Mouse (Mus musculus) liver, embryonic 11.5 days (tissue): Measurements from ENCODE around the gene Epha7. TPM values are rescaled to one million over a fixed set of nuclear protein-coding genes. Genes with fewer than 3 reads are reported as not detected.

Experiments
- ATAC-seq: fragments of 200-750 bp; cut with Nextera tagmentation; replicated peaks from 2 replicates; pipeline ENCODE4 v1.8.0; 2017; ENCODE audit warnings: moderate number of reproducible peaks, mild to moderate bottlenecking, moderate TSS enrichment, moderate library complexity; ENCODE audit not compliant: low FRiP score
- DNase-seq: peaks from one replicate; pipeline ENCODE4 v3.0.0-alpha.2; 2017; ENCODE audit warnings: low spot score
- H3K27ac ChIP-seq: fragments of 300-500 bp; sonication (generic); 2 replicates; pipeline ENCODE4 v1.5.1; 2014; ENCODE audit warnings: mild to moderate bottlenecking, low read depth, low read length, control low read depth
- H3K27me3 ChIP-seq: fragments of 300-500 bp; sonication (generic); replicated peaks from 2 replicates; pipeline ENCODE4 v1.6.1; 2014; ENCODE audit warnings: low read length, mixed read lengths; ENCODE audit not compliant: control insufficient read depth, insufficient read depth
- H3K36me3 ChIP-seq: fragments of 300-500 bp; sonication (generic); 2 replicates; pipeline ENCODE4 v1.6.1; 2014; ENCODE audit warnings: mild to moderate bottlenecking, low read length, moderate library complexity, mixed read lengths; ENCODE audit not compliant: control insufficient read depth, insufficient read depth
- H3K4me1 ChIP-seq: fragments of 300-500 bp; sonication (generic); replicated peaks from 2 replicates; pipeline ENCODE4 v1.6.1; 2014; ENCODE audit warnings: low read length, mixed read lengths; ENCODE audit not compliant: control insufficient read depth, insufficient read depth
- H3K4me2 ChIP-seq: fragments of 300-500 bp; sonication (generic); 2 replicates; pipeline ENCODE4 v1.6.1; 2014; ENCODE audit warnings: mild to moderate bottlenecking, control low read depth, moderate library complexity
- H3K4me3 ChIP-seq: fragments of 300-500 bp; sonication (generic); 2 replicates; pipeline ENCODE4 v1.5.1; 2014; ENCODE audit warnings: low read depth, low read length, control low read depth
- H3K9ac ChIP-seq: fragments of 300-500 bp; sonication (generic); 2 replicates; pipeline ENCODE4 v1.6.1; 2014; ENCODE audit warnings: low read depth, low read length, control low read depth
- H3K9me3 ChIP-seq: fragments of 300-500 bp; sonication (generic); 2 replicates; pipeline ENCODE4 v1.6.1; 2016; ENCODE audit warnings: low read length, inconsistent platforms, mixed read lengths; ENCODE audit not compliant: control insufficient read depth
- WGBS: fragments of 180-500 bp; shearing (Covaris S2); extraction: QIAGEN DNeasy Blood & Tissue Kit; methylation state at CpG from one replicate; pipeline ENCODE4 v1.1.7; 2014; 5-methylcytosine and 5-hydroxymethylcytosine counted together
- polyA plus RNA-seq: library from polyadenylated mRNA; unstranded; fragments of >200 nt; fragmentation: Nextera tagmentation; extraction: Ambion mirVana; gene quantifications from 2 replicates; pipeline ENCODE4 v1.2.1, GENCODE M21; 2014

Gene Epha7
- polyA plus RNA-seq, 1 experiment from 2014 or later: 15.0 TPM

- no peaks in the 10 kb centered on the region for H3K27me3 ChIP-seq
- H3K4me1 ChIP-seq: no peaks in the 10 kb centered on the region
- no peak overlapping the region for H3K4me3 ChIP-seq
- 73% methylated on average over 5 of the region's 5 CpGs for WGBS
- no peaks in the 10 kb centered on the region for H3K9me3 ChIP-seq
- no peak overlapping the region for H3K9ac ChIP-seq
- no peak for DNase-seq
- H3K27ac ChIP-seq: no peak overlapping the region
- H3K4me2 ChIP-seq: no peak overlapping the region
- no peaks in the 10 kb centered on the region for H3K36me3 ChIP-seq
- no peak for ATAC-seq
Observed at GRCm38 (mm10) chr4:28881271-28882044, 68.5 kb downstream of the Epha7 start.

- Histone ChIP-seq H3K9ac (no peak overlapping the region), H3K36me3 (no peaks in the 10 kb centered on the region), H3K27ac (no peak overlapping the region), H3K4me3 (no peak overlapping the region), H3K4me1 (no peaks in the 10 kb centered on the region), H3K4me2 (no peak overlapping the region), H3K9me3 (no peaks in the 10 kb centered on the region), H3K27me3 (no peaks in the 10 kb centered on the region)
- WGBS: 94% methylated on average over 5 of the region's 5 CpGs
- no peak for ATAC-seq
- DNase-seq: no peak
Observed at GRCm38 (mm10) chr4:28889630-28890029, 76.7 kb downstream of the Epha7 start.

GRCm38 (mm10) chr4:28890102-28890501 is 77.2 kb downstream of the Epha7 start:
- Histone ChIP-seq H3K27ac (no peak overlapping the region), H3K27me3 (no peaks in the 10 kb centered on the region), H3K4me1 (no peaks in the 10 kb centered on the region), H3K4me3 (no peak overlapping the region), H3K9ac (no peak overlapping the region), H3K4me2 (no peak overlapping the region), H3K9me3 (no peaks in the 10 kb centered on the region), H3K36me3 (no peaks in the 10 kb centered on the region)
- 68% methylated on average over 3 of the region's 3 CpGs for WGBS
- no peak for DNase-seq
- no peak for ATAC-seq

DNA sequence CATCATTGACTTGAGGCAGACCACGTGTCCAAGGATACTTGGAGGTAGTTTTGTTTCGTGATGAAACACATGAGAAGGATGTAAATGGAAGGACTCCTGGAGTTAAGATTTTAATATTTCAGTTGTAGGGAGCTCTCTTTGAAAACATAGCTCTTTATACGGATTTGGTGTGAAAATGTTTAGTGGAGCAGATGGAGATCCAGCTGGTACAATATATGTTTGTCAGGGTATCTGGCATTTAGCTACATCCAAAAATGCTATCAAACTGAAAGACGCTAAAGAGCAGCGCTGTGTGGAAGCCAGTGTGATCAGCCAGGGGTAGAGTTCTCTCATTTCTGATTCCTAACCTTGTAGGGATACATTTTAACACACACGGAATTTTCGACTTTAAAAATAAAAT is 82.5 kb downstream of the Epha7 start:
- WGBS: 83% methylated on average over 7 of the region's 7 CpGs
- Histone ChIP-seq H3K27me3 (no peaks in the 10 kb centered on the region), H3K9me3 (no peaks in the 10 kb centered on the region), H3K36me3 (no peaks in the 10 kb centered on the region), H3K4me3 (no peak overlapping the region), H3K4me1 (no peaks in the 10 kb centered on the region), H3K4me2 (no peak overlapping the region), H3K27ac (no peak overlapping the region), H3K9ac (no peak overlapping the region)
- ATAC-seq: no peak
- DNase-seq: no peak

DNA sequence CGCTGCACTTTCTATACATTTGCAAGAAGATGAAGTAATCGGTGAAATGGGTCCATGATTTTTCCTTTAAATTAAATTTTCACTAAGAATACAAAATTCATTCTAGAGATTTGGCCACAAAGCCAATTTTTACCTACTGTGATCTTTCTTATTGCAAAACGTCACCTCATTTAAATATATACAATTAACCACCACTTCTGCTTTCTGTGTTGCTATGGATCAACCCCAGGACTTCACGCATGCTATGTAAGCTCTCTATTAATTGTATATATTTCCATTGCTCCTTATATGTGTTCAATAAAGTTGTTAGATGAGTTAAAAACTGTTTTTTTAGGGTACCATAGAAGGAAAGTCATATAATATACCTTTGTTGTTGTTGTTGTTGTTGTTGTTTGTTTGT is 86.4 kb downstream of the Epha7 start:
- Histone ChIP-seq H3K4me3 (no peak overlapping the region), H3K27me3 (no peaks in the 10 kb centered on the region), H3K27ac (no peak overlapping the region), H3K9me3 (no peaks in the 10 kb centered on the region), H3K36me3 (no peaks in the 10 kb centered on the region), H3K9ac (no peak overlapping the region), H3K4me2 (no peak overlapping the region), H3K4me1 (no peaks in the 10 kb centered on the region)
- WGBS: 87% methylated on average over 4 of the region's 4 CpGs
- DNase-seq (no peak), ATAC-seq (no peak)

DNA sequence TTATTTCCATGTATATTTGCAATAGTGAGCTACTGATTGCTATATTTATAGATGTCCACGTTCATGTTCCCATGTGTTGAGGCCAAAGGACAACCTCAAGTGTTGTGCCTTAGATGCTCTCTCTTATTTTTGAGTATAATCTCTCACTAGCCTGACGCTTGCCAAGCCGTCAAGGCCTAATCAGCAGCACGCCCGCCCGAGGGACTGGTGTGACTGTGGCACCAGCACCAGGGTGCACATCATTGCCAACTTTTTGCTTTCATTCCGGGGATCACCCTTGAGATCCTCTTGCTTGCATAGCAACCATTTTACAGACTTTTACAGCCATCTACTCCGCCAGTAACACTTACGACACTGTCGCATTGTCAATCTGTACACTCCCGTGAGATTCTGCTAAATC is 86.9 kb downstream of the Epha7 start:
- no peak for DNase-seq
- Histone ChIP-seq H3K36me3 (no peaks in the 10 kb centered on the region), H3K4me3 (no peak overlapping the region), H3K27me3 (no peaks in the 10 kb centered on the region), H3K4me2 (no peak overlapping the region), H3K4me1 (no peaks in the 10 kb centered on the region), H3K27ac (no peak overlapping the region), H3K9me3 (no peaks in the 10 kb centered on the region), H3K9ac (no peak overlapping the region)
- 91% methylated on average over 11 of the region's 11 CpGs for WGBS
- ATAC-seq: no peak

- Histone ChIP-seq H3K9ac (no peak overlapping the region), H3K4me3 (no peak overlapping the region)
- WGBS: 91% methylated on average over 5 of the region's 5 CpGs
Observed at GRCm38 (mm10) chr4:28901496-28901895, 88.6 kb downstream of the Epha7 start.

DNA sequence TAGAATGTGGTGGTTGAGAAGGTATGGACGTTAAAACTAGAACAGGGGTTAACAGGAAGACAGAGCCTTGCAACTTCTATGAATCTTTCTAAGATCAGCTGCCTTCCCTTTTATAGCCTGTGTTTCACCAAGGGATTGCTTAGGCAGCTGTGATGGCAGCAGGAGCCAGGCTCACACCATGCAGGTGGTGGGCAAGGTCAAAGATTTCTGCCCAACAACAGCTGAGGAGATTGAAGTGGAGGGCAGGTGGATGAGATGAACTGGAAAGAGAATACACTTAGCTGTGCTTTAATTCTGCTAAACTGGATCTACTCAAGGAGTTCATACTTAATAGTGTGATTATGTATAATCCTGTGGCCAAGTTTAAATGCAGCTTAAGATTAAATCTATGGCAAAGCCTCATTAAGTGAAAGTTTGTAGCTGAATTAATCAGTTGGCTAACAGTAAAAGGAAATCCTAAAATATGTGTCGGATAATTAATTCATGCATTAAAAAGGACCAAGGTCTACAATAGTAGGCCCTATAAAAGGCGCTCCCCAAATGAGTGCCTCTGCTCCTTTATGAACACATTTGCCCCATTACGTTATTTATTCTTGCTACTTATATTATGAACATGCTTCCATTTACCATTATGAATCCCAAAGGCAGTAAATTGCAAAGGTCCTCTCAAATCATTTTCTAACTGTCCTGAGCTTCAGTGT is 89.2 kb downstream of the Epha7 start:
- Histone ChIP-seq H3K9ac (no peak overlapping the region), H3K9me3 (no peaks in the 10 kb centered on the region), H3K4me1 (no peaks in the 10 kb centered on the region), H3K4me3 (no peak overlapping the region), H3K4me2 (no peak overlapping the region), H3K36me3 (no peaks in the 10 kb centered on the region), H3K27ac (no peak overlapping the region), H3K27me3 (no peaks in the 10 kb centered on the region)
- 84% methylated on average over 4 of the region's 4 CpGs for WGBS
- no peak for DNase-seq
- no peak for ATAC-seq

More at GRCm38 (mm10) chr4:28901496-28901895, 88.6 kb downstream of the Epha7 start:
- Histone ChIP-seq H3K27me3 (no peaks in the 10 kb centered on the region), H3K27ac (no peak overlapping the region), H3K36me3 (no peaks in the 10 kb centered on the region), H3K9me3 (no peaks in the 10 kb centered on the region), H3K4me1 (no peaks in the 10 kb centered on the region), H3K4me2 (no peak overlapping the region)
- no peak for DNase-seq
- no peak for ATAC-seq

DNA sequence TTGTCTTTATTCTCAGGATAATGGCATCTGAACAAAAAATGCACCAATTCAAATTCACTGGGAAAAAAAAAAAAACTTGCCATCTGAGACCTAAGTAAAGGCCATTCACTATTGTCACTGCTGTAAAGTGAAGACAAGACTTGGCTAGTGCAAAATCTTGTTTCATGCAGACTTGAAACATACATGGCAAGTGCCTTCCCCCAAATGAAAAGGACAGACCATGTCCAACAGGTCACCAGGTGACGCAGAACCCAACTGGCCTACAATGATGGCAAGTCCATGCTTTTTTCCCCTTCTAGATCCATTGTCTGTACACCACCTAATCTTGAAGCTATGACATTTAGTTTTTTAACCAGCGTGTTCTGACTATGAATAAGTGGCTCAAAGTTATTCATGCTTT is 94.1 kb downstream of the Epha7 start:
- H3K4me2 ChIP-seq: no peak overlapping the region
- no peak overlapping the region for H3K27ac ChIP-seq
- ATAC-seq (no peak), DNase-seq (no peak)
- H3K9ac ChIP-seq: no peak overlapping the region
- H3K9me3 ChIP-seq: no peaks in the 10 kb centered on the region
- WGBS: 86% methylated on average over 2 of the region's 2 CpGs
- H3K36me3 ChIP-seq: no peaks in the 10 kb centered on the region
- no peaks in the 10 kb centered on the region for H3K4me1 ChIP-seq
- H3K4me3 ChIP-seq: no peak overlapping the region
- H3K27me3 ChIP-seq: no peaks in the 10 kb centered on the region
